ENCODE assay signal across 8 mouse cellular contexts in genomic region chr1:46853317-46854035, GRCm38 (mm10). TPM values are rescaled to one million over a fixed set of nuclear protein-coding genes. Genes with fewer than 3 reads are reported as not detected.
DNase-seq lines count a peak whose midpoint lies in the region; ATAC-seq and TF ChIP-seq lines count a peak whose summit lies in the region.

No protein-coding gene starts in this region.

- no peaks in the 10 kb centered on the region for H3K27me3 ChIP-seq in forebrain, embryonic 16.5 days (replicated peaks; ENCODE audit: control insufficient read depth, insufficient read depth, low read length)
- no peaks in the 10 kb centered on the region for H3K27me3 ChIP-seq in lung, embryonic 15.5 days

- DNase-seq in ES-E14 (ENCODE audit: low read depth, low spot score), result peak; percentile 83
- peak; percentile 97 for DNase-seq in cerebellum, adult 11-12 months
- peak; percentile 99 for DNase-seq in heart, postnatal 4 days
- peak; percentile 95 to 99 for DNase-seq in layer of hippocampus, adult 8-10 months (ENCODE audit: low spot score in 2 of 2)
- peak; percentile 92 for DNase-seq in ovary, adult 18-20 months (ENCODE audit: low spot score)
- peak; percentile 98 for DNase-seq in thymus, postnatal 0 days (ENCODE audit: low spot score)

- in situ Hi-C loops in ES-E14 (cut with MboI; ENCODE audit: low sequenced_read_pairs in 2 of 2, unreplicated experiment in 2 of 2), result no loop called here

- H3K4me2 ChIP-seq in forebrain, embryonic 16.5 days (ENCODE audit: low read length), result peak overlapping the region; percentile 84
- peak overlapping the region; percentile 59 for H3K4me2 ChIP-seq in lung, embryonic 15.5 days

- no peaks in the 10 kb centered on the region for H3K9me3 ChIP-seq in ES-E14 (ENCODE audit: control insufficient read depth, insufficient read depth, low read depth, low read length)
- H3K9me3 ChIP-seq in forebrain, embryonic 16.5 days (ENCODE audit: control insufficient read depth, low read length), result no peaks in the 10 kb centered on the region
- H3K9me3 ChIP-seq in lung, embryonic 15.5 days, result no peaks in the 10 kb centered on the region

- WGBS in forebrain, embryonic 16.5 days, result under 1% methylated on average over 84 of the region's 86 CpGs
- WGBS in lung, embryonic 15.5 days, result under 1% methylated on average over 86 of the region's 86 CpGs

- H3K4me3 ChIP-seq in ES-E14 (ENCODE audit: insufficient read depth in 1 of 2, low read depth in 1 of 2, low read length in 2 of 2, poor library complexity in 1 of 2, severe bottlenecking in 1 of 2), result peak overlapping the region; percentile 4 to 84; a peak in 3 of 4 replicates
- H3K4me3 ChIP-seq in forebrain, embryonic 16.5 days (replicated peaks; ENCODE audit: low read length), result peak overlapping the region; percentile 91
- H3K4me3 ChIP-seq in lung, embryonic 15.5 days, result peak overlapping the region; percentile 93

- peak; percentile 96 for ATAC-seq in forebrain, embryonic 16.5 days
- peak; percentile 96 for ATAC-seq in lung, embryonic 15.5 days (ENCODE audit: borderline replicate concordance, extremely low read depth, low FRiP score, low TSS enrichment)

- H3K36me3 ChIP-seq in ES-E14 (ENCODE audit: control insufficient read depth, insufficient read depth, low read length, poor library complexity, severe bottlenecking), result no peaks in the 10 kb centered on the region; the same call in 1 of the 2 replicates
- H3K36me3 ChIP-seq in forebrain, embryonic 16.5 days (ENCODE audit: control insufficient read depth, insufficient read depth), result no peaks in the 10 kb centered on the region
- no peaks in the 10 kb centered on the region for H3K36me3 ChIP-seq in lung, embryonic 15.5 days

- peaks cover 0 to 5% of the 10 kb centered on the region in 2 experiments; a peak in 1 of 4 replicates for H3K4me1 ChIP-seq in ES-E14 (ENCODE audit: control insufficient read depth in 2 of 2, insufficient read depth in 2 of 2, low read length in 2 of 2, poor library complexity in 1 of 2)
- H3K4me1 ChIP-seq in forebrain, embryonic 16.5 days (replicated peaks; ENCODE audit: control insufficient read depth, insufficient read depth, low read length), result peaks cover 19% of the 10 kb centered on the region
- peaks cover 18% of the 10 kb centered on the region for H3K4me1 ChIP-seq in lung, embryonic 15.5 days

- H3K27ac ChIP-seq in ES-E14 (ENCODE audit: insufficient read depth, low read depth, low read length, poor library complexity, severe bottlenecking), result peak overlapping the region; percentile 94
- H3K27ac ChIP-seq in forebrain, embryonic 16.5 days (ENCODE audit: low read length), result peak overlapping the region; percentile 99
- H3K27ac ChIP-seq in lung, embryonic 15.5 days, result peak overlapping the region; percentile 100

- H3K9ac ChIP-seq in ES-E14 (ENCODE audit: insufficient read depth, low read depth, low read length, poor library complexity, severe bottlenecking), result peak overlapping the region; percentile 97
- peak overlapping the region; percentile 99 for H3K9ac ChIP-seq in forebrain, embryonic 16.5 days (replicated peaks; ENCODE audit: low read depth, low read length)
- peak overlapping the region; percentile 98 for H3K9ac ChIP-seq in lung, embryonic 15.5 days

TF ChIP-seq in ES-E14, 5 proteins besides CTCF, POLR2A, EP300 and RAD21:
- TF ChIP-seq HCFC1 (IDR thresholded peaks at IDR 0.05; ENCODE audit: borderline replicate concordance, insufficient read depth, low read length), result no peak
- TF ChIP-seq MAFK (IDR thresholded peaks at IDR 0.05; ENCODE audit: insufficient read depth, low read depth, low read length), result no peak
- no peak for TF ChIP-seq CHD2 (IDR thresholded peaks at IDR 0.05; ENCODE audit: low read depth, low read length)
- no peak for TF ChIP-seq ZC3H11A (IDR thresholded peaks at IDR 0.05; ENCODE audit: borderline replicate concordance, low read depth, low read length)
- no peak for TF ChIP-seq ZNF384 (IDR thresholded peaks at IDR 0.05; ENCODE audit: low read depth, low read length)

RNA-seq across cellular contexts. Expression of gene Slc39a10, which starts 39.2 kb away (rescaled TPM):
- 71.5 and 114 TPM in 2 replicates for total RNA-seq in ES-E14 (2012; rRNA removed)
- polyA plus RNA-seq in forebrain, embryonic 16.5 days (2015; fragmentation: Nextera tagmentation; extraction: Ambion mirVana), result 59.4 and 64.7 TPM in 2 replicates
- total RNA-seq in heart, postnatal 4 days (2021), result 10 to 100 TPM; 21.1 to 25.3 TPM
- 100 to 1,000 TPM in 2 of 4 experiments, 10 to 100 TPM in 2; 83.4 to 108 (median 97.0) TPM for total RNA-seq in layer of hippocampus, adult 8-10 months (2022)
- 41.3 and 42.7 TPM in 2 replicates for polyA plus RNA-seq in lung, embryonic 15.5 days (2015; fragmentation: Nextera tagmentation; extraction: Ambion mirVana)
- 16.1 and 16.9 TPM in 2 replicates for polyA plus RNA-seq in thymus, postnatal 0 days (2015; fragmentation: Nextera tagmentation; extraction: Ambion mirVana)

Comparison
In these comparisons a context has a peak if more than half of its experiments do, and no peak if none do; other contexts are left out.
1. Peak in every context shown above with its lines: DNase-seq, ATAC-seq, H3K4me3 ChIP-seq and H3K27ac ChIP-seq.